Mouse (Mus musculus): Measurements from ENCODE around the gene Ncoa7. TPM values are rescaled to one million over a fixed set of nuclear protein-coding genes. Genes with fewer than 3 reads are reported as not detected.

Gene Ncoa7
- total RNA-seq, 1 experiment from 2014 or later, result 13.8 TPM

DNA sequence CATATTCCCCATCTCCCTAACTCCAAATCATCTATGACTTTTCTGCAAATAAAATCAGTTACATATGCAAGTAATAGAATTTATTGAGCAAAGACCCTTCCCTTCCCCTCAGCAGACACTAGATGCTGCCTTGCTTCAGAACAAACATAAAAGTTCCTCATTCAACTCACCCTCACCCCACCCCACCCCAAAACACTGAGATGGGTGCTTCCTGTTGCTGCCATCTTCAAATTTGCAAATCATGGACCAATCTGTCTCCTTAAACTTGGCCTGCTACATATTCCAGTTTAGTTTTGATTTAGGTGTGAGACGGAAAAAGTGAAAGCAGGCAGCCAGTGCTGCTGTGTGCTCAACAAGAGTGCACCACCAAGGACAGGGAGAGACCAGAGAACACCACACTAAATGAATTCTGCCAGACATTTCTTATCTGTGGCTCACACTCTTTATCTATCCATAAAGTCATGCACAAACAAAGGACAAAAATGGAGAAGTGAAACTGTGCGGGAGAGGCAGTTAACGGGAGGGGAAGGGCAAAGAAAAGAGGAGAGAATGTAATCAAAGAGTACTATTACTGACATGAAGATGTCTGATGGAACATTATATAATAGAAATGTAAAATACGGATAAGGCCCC is 48.2 kb downstream of the Ncoa7 start:
- ATAC-seq (replicated peaks; ENCODE audit: insufficient number of reproducible peaks, low FRiP score, low TSS enrichment, poor library complexity, severe bottlenecking), result 0 out of 2 replicates have a peak, but pooled peaks have one; percentile 33

DNA sequence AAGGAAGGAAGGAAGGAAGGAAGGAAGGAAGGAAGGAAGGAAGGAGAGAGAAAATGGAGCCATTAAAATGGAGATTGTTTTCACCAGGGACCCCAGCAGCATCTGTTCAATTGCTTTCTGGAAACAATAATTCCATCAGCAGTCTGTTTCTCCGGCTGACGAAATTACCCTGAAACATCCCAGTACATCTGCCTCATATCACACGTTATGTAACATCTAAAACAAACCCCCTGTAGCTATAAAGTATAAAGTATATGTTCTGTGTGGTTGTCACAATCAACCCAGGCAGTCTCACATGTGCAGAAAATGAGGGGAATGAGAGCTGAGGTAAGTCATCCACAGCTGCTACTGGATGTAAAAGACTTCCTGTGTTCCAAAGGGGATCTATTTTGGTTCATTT is 49.0 kb downstream of the Ncoa7 start:
- ATAC-seq (replicated peaks; ENCODE audit: insufficient number of reproducible peaks, low FRiP score, low TSS enrichment, poor library complexity, severe bottlenecking), result no peak

DNA sequence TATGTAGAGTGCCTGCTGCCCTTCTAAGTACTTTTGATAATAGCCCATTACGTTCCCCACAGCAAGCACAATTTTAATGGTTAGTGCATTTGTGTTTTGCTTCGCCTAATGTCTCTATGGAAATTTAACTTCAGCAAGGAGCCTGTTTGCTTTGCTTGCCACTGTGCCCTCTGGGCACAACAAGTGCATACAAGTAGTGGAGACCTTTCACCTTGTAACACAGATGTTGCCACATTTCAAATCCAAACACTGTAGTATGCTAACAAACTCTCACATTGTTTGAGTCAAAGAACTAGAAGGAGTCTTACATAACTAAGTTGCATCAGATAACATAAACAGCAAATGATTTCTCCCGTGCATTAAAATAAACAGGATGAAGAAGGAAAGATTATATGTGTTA is 50.6 kb downstream of the Ncoa7 start:
- ATAC-seq (replicated peaks; ENCODE audit: insufficient number of reproducible peaks, low FRiP score, low TSS enrichment, poor library complexity, severe bottlenecking), result no peak

DNA sequence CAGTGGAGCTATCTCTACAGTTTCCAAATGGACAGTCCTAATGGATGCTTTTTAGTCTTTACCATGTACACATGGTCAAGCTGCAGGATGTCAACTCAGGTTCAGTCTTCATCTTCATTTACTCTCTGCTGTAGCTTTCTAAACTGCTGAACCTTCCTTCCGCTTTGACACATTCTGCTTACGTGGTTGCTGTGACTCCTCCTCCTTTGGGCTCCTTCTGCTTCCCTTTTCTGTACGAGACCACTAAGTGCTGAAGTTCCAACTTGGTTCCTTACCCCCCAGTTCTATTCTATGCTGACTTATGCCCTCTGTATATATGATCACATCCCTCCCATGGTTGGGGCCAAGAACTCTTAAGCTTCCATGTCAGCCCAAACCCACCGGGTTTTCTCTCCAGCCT is 51.5 kb downstream of the Ncoa7 start:
- peak; percentile 81 for ATAC-seq (replicated peaks; ENCODE audit: insufficient number of reproducible peaks, low FRiP score, low TSS enrichment, poor library complexity, severe bottlenecking)

DNA sequence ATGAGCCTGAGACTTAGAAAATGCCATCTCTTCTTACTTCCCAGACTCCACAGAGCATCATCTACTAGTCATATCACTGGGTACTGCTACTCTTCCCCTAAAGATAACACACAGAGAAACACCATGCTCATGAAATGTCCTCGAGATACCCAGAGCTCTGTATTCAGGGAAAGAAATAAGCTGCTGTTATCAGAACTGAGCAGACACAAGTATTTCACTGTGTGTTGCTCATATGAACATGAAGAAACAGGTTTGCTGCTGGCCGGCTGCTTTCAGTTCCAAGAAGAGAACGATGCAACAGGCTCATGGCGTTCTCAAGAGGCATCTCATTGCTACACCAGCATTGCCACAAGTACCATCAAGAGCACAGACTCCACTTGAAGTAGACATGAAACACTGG is 53.3 kb downstream of the Ncoa7 start:
- ATAC-seq (replicated peaks; ENCODE audit: insufficient number of reproducible peaks, low FRiP score, low TSS enrichment, poor library complexity, severe bottlenecking), result no peak

DNA sequence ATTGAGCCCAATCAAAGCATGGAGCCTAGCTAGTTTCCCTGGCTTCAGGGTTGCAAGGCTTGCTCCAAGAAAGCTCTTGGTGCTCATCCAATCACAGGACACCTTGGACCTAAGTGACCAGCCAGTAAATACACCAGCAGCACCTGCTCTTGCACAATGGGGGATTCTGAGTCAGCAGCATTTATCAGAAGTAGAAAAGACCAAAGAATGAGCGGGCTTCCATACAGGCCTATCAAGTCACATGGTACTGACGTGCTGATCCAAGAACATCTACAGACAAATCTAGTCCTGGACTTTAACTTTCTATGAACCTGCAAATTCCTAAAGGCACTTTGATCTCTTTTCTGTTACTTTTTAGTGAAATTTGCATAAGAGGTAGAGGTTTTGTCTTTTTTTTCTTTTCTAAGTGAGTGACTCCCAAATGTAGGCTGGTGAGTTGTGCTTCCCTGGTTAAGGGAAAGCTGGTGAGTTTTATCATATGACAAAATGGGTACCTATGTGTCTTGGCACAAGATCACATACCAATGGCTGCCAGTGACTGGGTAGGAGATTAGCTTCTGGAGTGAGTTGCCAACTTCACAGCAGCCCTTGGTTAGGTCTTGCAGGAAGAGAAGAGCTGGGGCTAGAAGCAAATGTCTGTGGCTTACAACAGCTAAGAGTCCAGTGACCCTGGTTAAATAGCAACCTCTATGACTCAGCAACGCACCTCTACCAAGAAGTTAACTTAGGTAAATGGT is 57.7 kb downstream of the Ncoa7 start:
- ATAC-seq (replicated peaks; ENCODE audit: insufficient number of reproducible peaks, low FRiP score, low TSS enrichment, poor library complexity, severe bottlenecking), result no peak

DNA sequence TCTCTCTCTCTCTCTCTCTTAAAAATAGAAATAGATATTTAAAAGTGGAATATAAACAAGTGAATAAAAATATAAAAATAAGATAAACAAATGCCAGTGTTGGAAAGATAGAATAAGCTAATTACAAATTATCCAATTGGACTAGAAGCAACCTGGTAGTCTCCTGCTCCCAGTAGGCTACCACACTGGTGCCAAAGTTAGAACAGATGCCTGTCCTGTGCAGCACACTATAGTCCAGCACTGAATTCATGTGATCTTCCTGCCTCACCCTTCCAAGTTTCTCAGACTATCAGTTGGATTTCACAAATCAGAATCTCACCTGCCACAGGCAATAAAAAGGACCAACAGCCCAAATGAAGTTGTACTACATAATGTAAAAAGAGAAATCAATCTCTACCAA is 59.9 kb downstream of the Ncoa7 start:
- no peak for ATAC-seq (replicated peaks; ENCODE audit: insufficient number of reproducible peaks, low FRiP score, low TSS enrichment, poor library complexity, severe bottlenecking)

DNA sequence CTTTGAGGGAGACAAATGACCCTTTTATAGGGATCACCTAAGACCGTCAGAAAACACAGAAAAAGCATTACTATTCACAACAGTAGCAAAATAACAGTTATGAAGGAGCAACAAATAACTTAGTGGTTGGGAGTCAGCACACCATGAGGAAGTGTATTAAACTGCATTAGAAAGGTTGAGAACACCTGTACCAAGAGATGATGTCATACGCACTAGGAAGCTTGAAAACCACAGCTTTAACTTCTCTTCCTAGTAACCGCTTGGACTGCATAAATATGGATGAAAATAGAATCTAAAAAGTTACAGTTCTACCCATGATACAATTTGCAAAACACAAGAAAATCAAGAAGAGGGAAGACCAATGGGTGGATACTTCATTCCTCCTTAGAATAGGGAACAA is 64.7 kb downstream of the Ncoa7 start:
- ATAC-seq (replicated peaks; ENCODE audit: insufficient number of reproducible peaks, low FRiP score, low TSS enrichment, poor library complexity, severe bottlenecking), result no peak

DNA sequence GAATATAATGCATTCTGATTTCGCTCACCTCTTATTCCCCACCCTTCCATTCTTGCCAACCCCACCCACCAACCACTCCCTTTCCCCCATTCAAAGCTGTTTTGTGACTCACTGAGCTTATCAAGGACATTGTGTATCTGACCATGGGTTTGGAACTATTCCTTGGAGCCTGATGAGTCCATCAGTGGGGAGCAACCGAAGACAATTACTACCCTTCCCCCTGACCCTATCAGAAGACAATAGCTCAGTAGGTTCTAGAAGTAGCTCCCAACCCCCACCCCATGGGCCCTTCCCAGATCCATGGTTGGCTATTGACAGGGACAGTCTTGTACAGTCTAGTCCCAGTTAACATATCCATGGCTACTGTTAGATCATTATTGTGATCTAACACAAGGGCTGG is 65.8 kb downstream of the Ncoa7 start:
- ATAC-seq (replicated peaks; ENCODE audit: insufficient number of reproducible peaks, low FRiP score, low TSS enrichment, poor library complexity, severe bottlenecking), result no peak

DNA sequence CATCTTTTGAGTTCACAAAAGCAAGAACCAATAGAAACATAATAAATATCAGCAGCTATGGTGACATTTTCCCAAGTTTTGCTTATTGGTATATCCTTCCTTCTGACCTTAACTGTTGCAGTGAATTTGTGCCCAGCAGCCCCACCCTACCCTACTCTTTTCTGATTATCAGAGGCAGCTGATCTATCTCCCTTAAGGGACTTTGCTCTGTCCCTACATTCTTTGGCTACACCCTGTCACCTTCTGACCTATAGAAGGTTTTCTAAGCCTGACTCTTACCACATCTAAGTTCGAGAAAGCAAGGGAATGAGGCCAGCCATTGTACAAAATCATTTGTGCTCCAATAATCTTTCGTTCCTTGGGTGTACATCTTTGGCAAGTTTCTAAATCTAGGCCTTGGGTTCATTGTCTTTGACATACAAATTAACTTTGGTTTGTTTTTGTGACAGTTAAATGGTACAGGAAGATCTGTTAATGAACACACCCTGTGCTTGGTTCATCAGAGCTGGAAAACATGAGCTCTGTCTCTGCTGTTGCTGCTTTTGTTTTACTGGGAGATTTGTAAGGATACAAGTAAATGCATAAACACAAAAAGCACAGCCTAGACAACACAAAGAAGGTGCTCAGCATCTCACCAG is 69.9 kb downstream of the Ncoa7 start:
- ATAC-seq (replicated peaks; ENCODE audit: insufficient number of reproducible peaks, low FRiP score, low TSS enrichment, poor library complexity, severe bottlenecking), result no peak

DNA sequence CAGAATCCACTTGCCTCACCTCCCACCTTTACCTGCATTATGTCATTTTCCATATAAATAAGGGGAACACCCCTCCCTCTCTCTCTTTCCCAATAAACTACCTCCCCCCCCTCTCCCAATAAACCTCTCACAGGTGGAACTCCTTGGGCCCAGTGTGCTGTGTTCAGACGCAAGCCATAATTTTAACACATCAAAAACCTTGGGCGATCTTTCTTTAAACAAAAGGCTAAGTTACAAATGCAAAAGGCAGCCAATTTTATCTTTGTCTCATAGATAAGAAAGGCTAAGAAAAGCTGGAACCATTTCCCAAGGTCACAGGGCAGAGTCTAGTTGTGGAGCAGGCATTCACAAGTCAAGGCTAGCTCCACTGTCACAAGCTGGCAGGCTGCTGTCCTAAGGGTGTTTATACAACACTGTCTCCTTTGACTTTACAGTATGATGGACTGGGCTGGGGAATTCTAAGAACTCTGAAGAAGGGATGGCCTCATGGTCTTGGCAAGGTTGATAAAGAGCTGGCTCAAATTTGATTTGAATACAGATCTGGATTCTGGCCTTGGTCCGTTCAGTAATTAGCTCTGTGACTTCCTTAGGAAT is 71.7 kb downstream of the Ncoa7 start:
- ATAC-seq (replicated peaks; ENCODE audit: insufficient number of reproducible peaks, low FRiP score, low TSS enrichment, poor library complexity, severe bottlenecking), result no peak

DNA sequence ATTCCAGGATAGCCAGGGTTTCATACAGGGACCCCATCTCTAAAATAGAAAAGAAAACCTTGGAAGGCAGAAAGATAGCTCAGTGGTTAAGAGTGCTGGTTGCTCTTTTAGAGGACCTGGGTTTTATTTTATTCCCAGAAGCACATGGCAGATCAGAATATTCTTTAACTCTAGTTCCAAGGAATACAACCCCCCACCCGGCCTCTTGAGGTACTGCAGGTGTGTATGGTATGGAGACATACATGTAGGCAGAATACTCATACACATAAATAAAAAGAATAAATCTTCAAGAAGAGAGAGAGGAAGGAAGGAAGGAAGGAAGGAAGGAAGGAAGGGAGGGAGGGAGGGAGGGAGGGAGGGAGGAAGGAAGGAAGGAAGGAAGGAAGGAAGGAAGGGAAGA is 72.3 kb downstream of the Ncoa7 start:
- ATAC-seq (replicated peaks; ENCODE audit: insufficient number of reproducible peaks, low FRiP score, low TSS enrichment, poor library complexity, severe bottlenecking), result no peak

DNA sequence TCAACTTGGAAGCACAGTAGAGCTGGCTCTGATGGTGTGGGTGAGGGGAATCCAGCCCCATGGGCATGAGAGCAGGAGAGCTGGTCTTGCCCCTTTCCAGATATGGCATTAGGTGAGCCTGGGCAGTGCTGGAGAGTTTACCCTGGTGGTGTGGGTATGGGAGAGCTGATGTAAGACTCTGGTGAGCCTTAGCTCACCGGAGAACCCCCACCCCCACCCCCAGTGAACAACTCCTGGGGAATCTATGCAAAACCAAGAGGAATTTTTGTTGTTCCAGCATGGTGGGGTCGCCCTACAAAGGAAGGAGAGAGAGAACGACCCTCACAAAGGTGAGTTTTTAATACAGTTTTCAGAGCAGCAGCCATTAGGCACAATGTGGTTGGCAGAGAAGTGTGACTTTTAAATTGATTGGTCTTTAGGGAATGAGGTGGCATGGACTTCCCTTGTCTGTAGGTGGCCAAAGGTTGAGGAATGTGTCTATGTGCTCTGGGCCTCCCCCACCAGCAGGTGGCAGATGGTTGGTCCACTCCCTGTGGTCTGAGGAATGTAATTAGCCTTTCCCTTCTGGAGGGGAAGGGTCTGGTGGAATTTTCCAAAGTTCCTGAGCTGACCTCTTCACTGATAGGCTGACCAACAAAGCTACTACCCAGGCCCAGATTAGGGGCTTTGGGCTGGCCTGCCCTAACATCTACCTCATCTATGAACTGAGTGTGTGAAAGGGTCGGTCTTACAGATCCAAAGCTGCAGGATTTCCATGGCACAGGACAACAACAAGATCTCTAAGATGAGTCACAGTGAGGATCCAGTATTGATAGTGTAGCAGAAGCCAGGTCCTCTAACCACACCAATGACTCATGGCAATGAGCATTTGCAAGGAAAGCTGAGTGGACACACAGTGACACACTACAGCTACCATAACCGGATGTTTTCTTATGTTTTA is 73.7 kb downstream of the Ncoa7 start:
- no peak for ATAC-seq (replicated peaks; ENCODE audit: insufficient number of reproducible peaks, low FRiP score, low TSS enrichment, poor library complexity, severe bottlenecking)

DNA sequence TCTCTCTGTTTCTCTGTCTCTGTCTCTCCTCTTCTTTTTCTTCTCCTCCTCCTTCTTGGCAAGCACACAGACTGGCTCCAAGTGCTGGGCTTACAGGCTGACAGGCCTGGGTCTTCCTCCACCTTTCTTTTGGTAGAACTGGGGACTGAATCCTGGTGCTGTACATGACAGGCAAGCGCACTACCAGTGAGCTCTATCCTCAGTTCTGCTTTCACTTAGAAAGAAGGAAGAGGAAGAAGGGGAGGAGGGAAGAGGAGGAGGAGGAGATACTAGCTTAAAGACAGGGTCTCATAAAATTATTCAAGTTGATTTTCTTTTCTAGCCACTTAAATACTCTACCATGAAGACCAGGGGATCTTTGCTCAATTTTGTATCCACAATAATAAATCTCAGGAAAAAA is 80.1 kb downstream of the Ncoa7 start:
- no peak for ATAC-seq (replicated peaks; ENCODE audit: insufficient number of reproducible peaks, low FRiP score, low TSS enrichment, poor library complexity, severe bottlenecking)

DNA sequence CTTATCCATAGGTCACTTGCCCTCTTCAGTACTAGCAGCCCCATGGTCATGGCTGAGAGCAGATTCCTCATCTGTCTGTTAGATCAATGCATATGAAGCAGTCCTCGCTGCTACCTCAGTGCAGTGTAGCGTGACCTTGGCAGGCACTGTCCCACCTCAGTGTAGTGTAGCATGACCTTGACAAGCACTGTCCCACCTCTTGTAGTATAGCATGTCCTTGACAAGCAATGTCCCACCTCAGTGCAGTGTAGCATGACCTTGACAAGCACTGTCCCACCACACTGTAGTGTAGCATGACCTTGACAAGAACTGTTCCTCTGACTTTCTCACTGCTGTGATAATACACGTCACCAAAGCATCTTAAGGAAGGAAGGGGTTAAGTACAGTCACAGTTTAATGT is 82.6 kb downstream of the Ncoa7 start:
- no peak for ATAC-seq (replicated peaks; ENCODE audit: insufficient number of reproducible peaks, low FRiP score, low TSS enrichment, poor library complexity, severe bottlenecking)

DNA sequence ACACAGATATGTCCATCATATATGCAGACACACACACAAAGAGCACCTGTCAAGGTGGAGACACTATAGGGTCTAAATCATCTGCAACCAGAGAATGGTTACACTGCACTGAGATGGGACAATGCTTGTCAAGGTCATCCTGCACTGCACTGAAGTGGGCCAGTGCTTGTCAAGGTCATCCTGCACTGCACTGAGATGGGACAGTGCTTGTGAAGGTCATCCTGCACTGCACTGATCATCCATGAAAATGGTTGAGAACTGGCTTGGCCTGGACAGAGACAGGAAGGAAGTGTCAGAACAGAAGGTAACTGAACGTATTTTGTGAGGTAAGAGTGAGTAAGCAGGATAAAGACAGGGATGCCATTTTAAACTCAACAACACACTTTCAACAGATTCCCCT is 83.2 kb downstream of the Ncoa7 start:
- no peak for ATAC-seq (replicated peaks; ENCODE audit: insufficient number of reproducible peaks, low FRiP score, low TSS enrichment, poor library complexity, severe bottlenecking)

DNA sequence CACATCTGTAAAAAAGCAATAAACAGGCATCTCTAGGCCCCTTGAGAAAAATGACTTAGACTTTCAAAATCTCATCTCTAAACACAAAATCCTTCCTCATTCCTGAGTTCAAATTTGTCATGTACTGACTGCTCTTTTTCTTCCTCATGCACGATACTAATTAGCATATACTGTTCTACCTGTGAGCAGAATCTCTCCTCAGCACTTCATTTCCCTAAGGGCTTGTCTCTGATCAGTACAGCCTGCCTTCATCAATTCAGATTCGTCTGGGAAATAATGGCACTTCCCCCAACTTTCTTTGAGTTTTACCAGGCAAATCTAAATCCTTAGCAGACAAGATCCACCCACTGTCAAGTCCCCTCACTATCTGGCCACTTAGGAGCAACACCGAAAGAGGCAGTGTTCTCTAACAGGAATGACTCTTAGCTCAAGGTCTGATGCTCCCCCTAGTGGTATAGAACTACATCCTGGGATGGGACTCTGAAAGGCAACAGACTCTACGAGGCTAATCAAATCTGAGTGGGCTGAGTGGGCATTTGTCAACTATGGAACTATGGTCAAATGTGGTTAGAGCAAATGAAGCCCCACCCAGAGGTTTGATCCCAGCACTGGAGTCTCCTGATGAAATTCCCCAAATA is 84.3 kb downstream of the Ncoa7 start:
- peak; percentile 82 for ATAC-seq (replicated peaks; ENCODE audit: insufficient number of reproducible peaks, low FRiP score, low TSS enrichment, poor library complexity, severe bottlenecking)

DNA sequence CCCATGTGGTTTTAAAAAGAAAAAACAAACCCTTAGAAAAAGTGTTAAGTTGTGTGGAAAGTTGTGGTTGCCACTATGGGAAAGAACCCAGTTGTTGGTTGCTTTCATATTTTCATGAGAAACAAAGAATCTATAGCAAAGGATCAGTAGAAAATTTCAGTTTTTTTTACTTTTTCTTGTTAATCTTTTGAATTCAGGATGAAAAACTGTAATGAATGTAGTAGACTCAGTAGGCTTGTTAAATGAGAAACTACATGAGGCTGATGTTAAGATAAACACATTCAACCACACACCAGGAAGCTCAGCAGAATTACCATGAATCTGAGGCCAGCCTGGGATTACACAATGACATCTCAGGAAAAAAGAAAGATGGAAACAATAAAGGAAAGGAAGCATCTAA is 87.0 kb downstream of the Ncoa7 start:
- ATAC-seq (replicated peaks; ENCODE audit: insufficient number of reproducible peaks, low FRiP score, low TSS enrichment, poor library complexity, severe bottlenecking), result no peak
